Mouse (Mus musculus): Measurements from ENCODE around the gene Clk3. TPM values are rescaled to one million over a fixed set of nuclear protein-coding genes. Genes with fewer than 3 reads are reported as not detected.

The Clk3 gene
- polyA plus RNA-seq, 1 experiment = 149 TPM

DNA sequence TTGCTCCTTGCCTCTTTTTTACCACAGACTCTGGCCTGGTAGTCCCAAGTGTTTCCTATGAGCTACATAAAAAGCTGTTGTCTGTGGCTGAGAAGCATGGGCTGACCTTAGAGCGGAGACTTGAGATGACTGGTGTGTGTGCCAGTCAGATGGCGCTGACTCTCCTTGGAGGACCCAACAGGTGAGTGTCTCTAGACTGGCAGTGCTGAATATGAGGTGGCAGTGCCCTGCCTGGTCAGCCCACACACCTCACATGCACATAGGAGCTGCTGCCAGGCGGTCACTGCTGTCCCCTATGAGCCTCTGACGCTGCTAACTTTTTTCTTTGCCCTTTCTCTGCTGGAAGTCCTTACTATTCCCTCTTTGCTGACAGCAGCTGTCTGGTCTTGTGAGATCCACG is 25.8 kb downstream of the Clk3 start:
- H3K27ac ChIP-seq (ENCODE audit: control insufficient read depth, insufficient read depth, low read depth, low read length, poor library complexity) = no peak overlapping the region
- H3K4me3 ChIP-seq (replicated peaks; ENCODE audit: control insufficient read depth, low read depth, low read length) = no peak overlapping the region
- 88% methylated on average over 5 of the region's 5 CpGs for WGBS
- H3K4me1 ChIP-seq (ENCODE audit: control insufficient read depth, insufficient read depth, low read length) = no peaks in the 10 kb centered on the region
- TF ChIP-seq CTCF (IDR thresholded peaks at IDR 0.05; ENCODE audit: control insufficient read depth, insufficient read depth, low read length) = no peak
- TF ChIP-seq POLR2A (IDR thresholded peaks at IDR 0.05; ENCODE audit: borderline replicate concordance, control insufficient read depth, low read depth, low read length) = no peak

GRCm38 (mm10) chr9:57733606-57734005 is 32.1 kb downstream of the Clk3 start:
- WGBS = 96% methylated on average over 6 of the region's 6 CpGs
- TF ChIP-seq CTCF (IDR thresholded peaks at IDR 0.05; ENCODE audit: control insufficient read depth, insufficient read depth, low read length) (no peak), POLR2A (IDR thresholded peaks at IDR 0.05; ENCODE audit: borderline replicate concordance, control insufficient read depth, low read depth, low read length) (no peak)
- Histone ChIP-seq H3K27ac (ENCODE audit: control insufficient read depth, insufficient read depth, low read depth, low read length, poor library complexity) (no peak overlapping the region), H3K4me1 (ENCODE audit: control insufficient read depth, insufficient read depth, low read length) (no peaks in the 10 kb centered on the region), H3K4me3 (replicated peaks; ENCODE audit: control insufficient read depth, low read depth, low read length) (no peak overlapping the region)

DNA sequence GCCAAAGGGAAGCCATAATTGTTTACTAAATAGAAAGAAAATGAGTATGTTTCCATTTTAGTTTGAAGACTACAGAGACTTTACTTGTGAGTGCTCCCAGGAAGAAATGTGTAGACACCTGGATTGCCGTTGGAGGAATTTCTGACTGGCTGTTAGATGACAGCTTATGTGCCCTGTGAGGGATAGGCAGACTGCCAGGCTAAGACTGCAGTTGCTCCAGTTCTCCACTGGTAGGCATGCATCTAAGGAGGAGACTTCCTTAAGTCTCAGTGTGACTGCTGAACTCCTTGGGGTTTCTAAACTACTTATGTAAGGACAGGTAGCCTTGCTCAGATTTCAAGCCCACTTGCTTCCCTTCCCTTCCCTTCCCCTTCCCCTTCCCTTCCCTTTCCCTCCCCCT is 37.3 kb downstream of the Clk3 start:
- 97% methylated on average over 1 of the region's 1 CpGs for WGBS
- H3K27ac ChIP-seq (ENCODE audit: control insufficient read depth, insufficient read depth, low read depth, low read length, poor library complexity) = no peak overlapping the region
- TF ChIP-seq POLR2A (IDR thresholded peaks at IDR 0.05; ENCODE audit: borderline replicate concordance, control insufficient read depth, low read depth, low read length) (no peak), CTCF (IDR thresholded peaks at IDR 0.05; ENCODE audit: control insufficient read depth, insufficient read depth, low read length) (no peak)
- no peaks in the 10 kb centered on the region for H3K4me1 ChIP-seq (ENCODE audit: control insufficient read depth, insufficient read depth, low read length)
- no peak overlapping the region for H3K4me3 ChIP-seq (replicated peaks; ENCODE audit: control insufficient read depth, low read depth, low read length)

DNA sequence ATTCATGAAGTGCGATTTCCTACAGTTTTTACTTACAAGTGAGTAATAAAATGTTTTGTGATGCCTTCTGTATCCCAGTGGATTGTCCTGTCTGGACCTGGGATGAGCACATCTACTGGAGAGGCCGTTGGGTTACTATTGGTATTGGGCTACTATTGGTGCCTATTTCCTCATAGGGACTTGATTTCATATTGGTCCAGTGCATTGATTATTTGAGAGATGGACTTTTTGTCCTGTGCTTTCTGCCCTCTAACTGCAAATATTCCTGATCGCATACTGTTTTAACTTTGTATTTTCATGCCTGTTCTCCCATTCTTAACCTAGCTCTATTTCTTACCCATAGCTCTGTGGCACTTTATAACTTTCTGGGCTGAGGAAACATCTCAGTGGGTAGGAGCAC is 41.0 kb downstream of the Clk3 start:
- no peak for TF ChIP-seq CTCF (IDR thresholded peaks at IDR 0.05; ENCODE audit: control insufficient read depth, insufficient read depth, low read length)
- TF ChIP-seq POLR2A (IDR thresholded peaks at IDR 0.05; ENCODE audit: borderline replicate concordance, control insufficient read depth, low read depth, low read length) = no peak
- no peak overlapping the region for H3K4me3 ChIP-seq (replicated peaks; ENCODE audit: control insufficient read depth, low read depth, low read length)
- WGBS = 90% methylated on average over 3 of the region's 3 CpGs
- no peaks in the 10 kb centered on the region; the same call in 1 of the 2 replicates for H3K4me1 ChIP-seq (ENCODE audit: control insufficient read depth, insufficient read depth, low read length)
- no peak overlapping the region for H3K27ac ChIP-seq (ENCODE audit: control insufficient read depth, insufficient read depth, low read depth, low read length, poor library complexity)

GRCm38 (mm10) chr9:57723796-57724195 is 41.9 kb downstream of the Clk3 start:
- TF ChIP-seq POLR2A (IDR thresholded peaks at IDR 0.05; ENCODE audit: borderline replicate concordance, control insufficient read depth, low read depth, low read length) = no peak
- TF ChIP-seq CTCF (IDR thresholded peaks at IDR 0.05; ENCODE audit: control insufficient read depth, insufficient read depth, low read length) = no peak
- Histone ChIP-seq H3K27ac (ENCODE audit: control insufficient read depth, insufficient read depth, low read depth, low read length, poor library complexity) (no peak overlapping the region), H3K4me3 (replicated peaks; ENCODE audit: control insufficient read depth, low read depth, low read length) (no peak overlapping the region), H3K4me1 (ENCODE audit: control insufficient read depth, insufficient read depth, low read length) (no peaks in the 10 kb centered on the region; the same call in 1 of the 2 replicates)
- 60% methylated on average over 5 of the region's 5 CpGs for WGBS

DNA sequence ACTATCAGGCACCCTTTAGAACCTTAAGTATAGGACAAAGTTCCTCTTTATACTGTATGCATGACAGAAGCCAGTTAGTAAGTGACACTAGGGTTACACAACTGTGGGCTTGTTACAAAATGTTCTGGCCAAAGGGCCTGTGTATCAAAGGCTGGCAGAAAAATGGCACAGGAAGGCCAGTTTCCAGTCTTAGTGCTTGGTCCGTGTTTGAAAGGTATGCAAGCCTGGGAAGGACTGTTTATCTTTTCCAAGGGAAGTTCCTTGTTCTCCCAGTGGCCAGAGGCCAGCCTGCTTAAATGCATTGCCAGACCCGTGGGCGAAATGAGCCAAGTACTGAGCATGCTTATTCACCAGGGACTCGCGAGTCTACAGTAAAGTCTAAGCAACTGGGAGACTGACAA is 42.3 kb downstream of the Clk3 start:
- Histone ChIP-seq H3K4me1 (ENCODE audit: control insufficient read depth, insufficient read depth, low read length) (no peaks in the 10 kb centered on the region; the same call in 1 of the 2 replicates), H3K27ac (ENCODE audit: control insufficient read depth, insufficient read depth, low read depth, low read length, poor library complexity) (peak overlapping the region; percentile 61; the same call in 1 of the 2 replicates), H3K4me3 (replicated peaks; ENCODE audit: control insufficient read depth, low read depth, low read length) (no peak overlapping the region)
- TF ChIP-seq POLR2A (IDR thresholded peaks at IDR 0.05; ENCODE audit: borderline replicate concordance, control insufficient read depth, low read depth, low read length) = no peak
- no peak for TF ChIP-seq CTCF (IDR thresholded peaks at IDR 0.05; ENCODE audit: control insufficient read depth, insufficient read depth, low read length)
- WGBS = 21% methylated on average over 5 of the region's 5 CpGs

DNA sequence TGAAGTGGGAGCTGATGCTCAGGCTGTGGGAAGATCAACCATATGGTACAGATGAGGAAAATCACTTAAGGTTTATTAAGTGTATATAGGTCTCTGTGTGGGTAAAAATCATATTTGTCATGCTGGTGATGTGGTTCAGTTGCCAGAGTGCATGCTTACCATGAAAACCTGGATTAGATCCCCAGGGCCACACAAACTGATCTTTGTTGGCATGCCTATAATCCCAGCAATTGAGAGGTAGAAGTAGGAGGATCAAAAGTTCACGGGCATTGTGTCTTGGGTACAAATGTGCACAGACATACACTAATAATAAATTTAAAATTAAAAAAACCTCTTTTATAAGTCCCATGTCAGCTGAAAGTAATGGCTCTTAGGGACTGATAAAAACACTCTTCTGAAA is 43.3 kb downstream of the Clk3 start:
- H3K27ac ChIP-seq (ENCODE audit: control insufficient read depth, insufficient read depth, low read depth, low read length, poor library complexity) = no peak overlapping the region
- 66% methylated on average over 1 of the region's 1 CpGs for WGBS
- H3K4me1 ChIP-seq (ENCODE audit: control insufficient read depth, insufficient read depth, low read length) = peaks cover 3% of the 10 kb centered on the region
- no peak overlapping the region for H3K4me3 ChIP-seq (replicated peaks; ENCODE audit: control insufficient read depth, low read depth, low read length)
- TF ChIP-seq CTCF (IDR thresholded peaks at IDR 0.05; ENCODE audit: control insufficient read depth, insufficient read depth, low read length) = no peak
- no peak for TF ChIP-seq POLR2A (IDR thresholded peaks at IDR 0.05; ENCODE audit: borderline replicate concordance, control insufficient read depth, low read depth, low read length)

DNA sequence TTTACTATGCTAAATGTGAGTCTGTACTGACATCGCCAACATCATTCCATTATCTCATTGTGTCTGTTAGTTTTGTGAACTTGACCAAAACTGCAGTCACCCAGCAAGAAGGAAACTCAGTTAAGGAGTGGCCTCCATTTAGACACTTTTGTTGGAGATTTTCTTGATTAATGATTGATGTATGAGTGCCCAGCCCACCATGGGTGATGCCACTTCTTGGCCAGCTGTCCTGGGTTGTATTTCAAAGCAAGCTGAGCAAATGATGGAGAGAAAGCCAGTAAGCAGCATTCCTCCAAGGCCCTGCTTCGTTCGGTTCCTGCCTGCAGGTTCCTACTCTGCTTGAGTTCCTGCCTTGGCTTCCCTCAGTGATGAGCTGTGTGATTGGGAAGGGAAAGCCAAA is 44.9 kb downstream of the Clk3 start:
- Histone ChIP-seq H3K27ac (ENCODE audit: control insufficient read depth, insufficient read depth, low read depth, low read length, poor library complexity) (no peak overlapping the region), H3K4me3 (replicated peaks; ENCODE audit: control insufficient read depth, low read depth, low read length) (no peak overlapping the region), H3K4me1 (ENCODE audit: control insufficient read depth, insufficient read depth, low read length) (peaks cover 3% of the 10 kb centered on the region)
- TF ChIP-seq CTCF (IDR thresholded peaks at IDR 0.05; ENCODE audit: control insufficient read depth, insufficient read depth, low read length) = no peak
- no peak for TF ChIP-seq POLR2A (IDR thresholded peaks at IDR 0.05; ENCODE audit: borderline replicate concordance, control insufficient read depth, low read depth, low read length)
- WGBS = 93% methylated on average over 3 of the region's 3 CpGs

GRCm38 (mm10) chr9:57718408-57718807 is 47.3 kb downstream of the Clk3 start:
- 81% methylated on average over 7 of the region's 7 CpGs for WGBS
- Histone ChIP-seq H3K27ac (ENCODE audit: control insufficient read depth, insufficient read depth, low read depth, low read length, poor library complexity) (no peak overlapping the region), H3K4me3 (replicated peaks; ENCODE audit: control insufficient read depth, low read depth, low read length) (no peak overlapping the region), H3K4me1 (ENCODE audit: control insufficient read depth, insufficient read depth, low read length) (peaks cover 3% of the 10 kb centered on the region)
- TF ChIP-seq CTCF (IDR thresholded peaks at IDR 0.05; ENCODE audit: control insufficient read depth, insufficient read depth, low read length) (no peak), POLR2A (IDR thresholded peaks at IDR 0.05; ENCODE audit: borderline replicate concordance, control insufficient read depth, low read depth, low read length) (no peak)

Measured in bone marrow, adult 2 months (tissue).